Comparison of ENCODE assay signal across 8 mouse cellular contexts in genomic region chr11:76167079-76167765, GRCm38 (mm10). TPM values are rescaled to one million over a fixed set of nuclear protein-coding genes. Genes with fewer than 3 reads are reported as not detected.
DNase-seq lines count a peak whose midpoint lies in the region; ATAC-seq and TF ChIP-seq lines count a peak whose summit lies in the region.

No protein-coding gene starts in this region.

- no peak overlapping the region for H3K9ac ChIP-seq in forebrain, embryonic 15.5 days (replicated peaks)
- H3K9ac ChIP-seq in lung, postnatal 0 days (replicated peaks; ENCODE audit: low read depth), result no peak overlapping the region

- no peak for TF ChIP-seq POLR2A in spleen, adult 2 months (IDR thresholded peaks at IDR 0.05; ENCODE audit: low read depth, low read length)

- TF ChIP-seq CTCF in lung, postnatal 0 days (IDR thresholded peaks at IDR 0.05), result peak; percentile 81
- no peak for TF ChIP-seq CTCF in spleen, adult 2 months (IDR thresholded peaks at IDR 0.05; ENCODE audit: extremely low read depth, insufficient read depth, insufficient read length, insufficient replicate concordance)

- peaks cover 16% of the 10 kb centered on the region for H3K36me3 ChIP-seq in forebrain, embryonic 10.5 days (replicated peaks)
- peaks cover 15% of the 10 kb centered on the region; the same call in 1 of the 2 replicates for H3K36me3 ChIP-seq in forebrain, embryonic 15.5 days
- no peaks in the 10 kb centered on the region for H3K36me3 ChIP-seq in lung, postnatal 0 days (ENCODE audit: insufficient read depth, low read length)
- peaks cover 3% of the 10 kb centered on the region; the same call in 1 of the 2 replicates for H3K36me3 ChIP-seq in spleen, adult 2 months (ENCODE audit: control insufficient read depth, insufficient read depth, low read length)

- TF ChIP-seq EP300 in lung, postnatal 0 days (IDR thresholded peaks at IDR 0.05), result no peak

- 36% methylated on average over 5 of the region's 5 CpGs for WGBS in forebrain, embryonic 10.5 days
- 32% methylated on average over 5 of the region's 5 CpGs for WGBS in forebrain, embryonic 15.5 days
- 12% methylated on average over 5 of the region's 5 CpGs for WGBS in lung, postnatal 0 days
- 24% methylated on average over 5 of the region's 5 CpGs for WGBS in spleen, adult 2 months

- no peak overlapping the region for H3K4me2 ChIP-seq in forebrain, embryonic 15.5 days (replicated peaks)
- no peak overlapping the region for H3K4me2 ChIP-seq in lung, postnatal 0 days (replicated peaks; ENCODE audit: low read depth, low read length)

- no peaks in the 10 kb centered on the region for H3K27me3 ChIP-seq in forebrain, embryonic 10.5 days (ENCODE audit: poor library complexity, severe bottlenecking)
- H3K27me3 ChIP-seq in forebrain, embryonic 15.5 days, result no peaks in the 10 kb centered on the region
- no peaks in the 10 kb centered on the region for H3K27me3 ChIP-seq in lung, postnatal 0 days (replicated peaks; ENCODE audit: insufficient read depth, low read length)
- H3K27me3 ChIP-seq in spleen, adult 2 months (ENCODE audit: control insufficient read depth, insufficient read depth, low read length), result no peaks in the 10 kb centered on the region

- no peaks in the 10 kb centered on the region for H3K4me1 ChIP-seq in forebrain, embryonic 10.5 days
- H3K4me1 ChIP-seq in forebrain, embryonic 15.5 days, result peaks cover 16% of the 10 kb centered on the region
- no peaks in the 10 kb centered on the region for H3K4me1 ChIP-seq in lung, postnatal 0 days (ENCODE audit: insufficient read depth, low read depth, low read length)
- H3K4me1 ChIP-seq in spleen, adult 2 months (ENCODE audit: control insufficient read depth, insufficient read depth, insufficient read length), result no peaks in the 10 kb centered on the region

- H3K4me3 ChIP-seq in forebrain, embryonic 10.5 days, result no peak overlapping the region
- no peak overlapping the region for H3K4me3 ChIP-seq in forebrain, embryonic 15.5 days
- H3K4me3 ChIP-seq in lung, postnatal 0 days (ENCODE audit: low read depth, low read length), result no peak overlapping the region
- H3K4me3 ChIP-seq in spleen, adult 2 months (ENCODE audit: extremely low read depth, insufficient read depth, insufficient read length), result no peak overlapping the region

- peak; percentile 45 for DNase-seq in forebrain, embryonic 10.5 days (ENCODE audit: extremely low spot score, low spot score)
- peak; percentile 83 to 85 for DNase-seq in B cell, adult 2 months
- DNase-seq in brain, adult 2 months (ENCODE audit: low read depth, low spot score), result peak; percentile 82
- peak; percentile 82 for DNase-seq in kidney, postnatal 14 days
- peak; percentile 82 for DNase-seq in lung, postnatal 0 days (ENCODE audit: low spot score)
- peak; percentile 30 to 60 for DNase-seq in spleen, adult 2 months (ENCODE audit: low read depth in 1 of 2, low spot score in 2 of 2)

- H3K9me3 ChIP-seq in forebrain, embryonic 10.5 days, result no peaks in the 10 kb centered on the region
- H3K9me3 ChIP-seq in forebrain, embryonic 15.5 days, result no peaks in the 10 kb centered on the region
- H3K9me3 ChIP-seq in lung, postnatal 0 days (ENCODE audit: low read length), result no peaks in the 10 kb centered on the region

- no peak overlapping the region for H3K27ac ChIP-seq in forebrain, embryonic 10.5 days
- H3K27ac ChIP-seq in forebrain, embryonic 15.5 days (replicated peaks), result no peak overlapping the region
- no peak overlapping the region for H3K27ac ChIP-seq in lung, postnatal 0 days (ENCODE audit: low read length)
- H3K27ac ChIP-seq in spleen, adult 2 months (ENCODE audit: insufficient read depth, low read length), result no peak overlapping the region

- no peak for ATAC-seq in forebrain, embryonic 15.5 days (replicated peaks)
- 0 out of 2 replicates have a peak, but pooled peaks have one; percentile 47 for ATAC-seq in erythroid progenitor cell, adult 5-6 weeks (replicated peaks; ENCODE audit: low FRiP score, poor library complexity, severe bottlenecking)
- peak; percentile 59 for ATAC-seq in lung, postnatal 0 days

RNA-seq across cellular contexts. Expression of gene Vps53, which starts 12.2 kb away (rescaled TPM):
- polyA plus RNA-seq in forebrain, embryonic 10.5 days (2016; fragmentation: Nextera tagmentation; extraction: Ambion mirVana), result 37.0 and 38.6 TPM in 2 replicates
- polyA plus RNA-seq in forebrain, embryonic 15.5 days (2015; fragmentation: Nextera tagmentation; extraction: Ambion mirVana), result 66.6 and 67.6 TPM in 2 replicates
- 10.1 and 28.1 TPM in 2 replicates for total RNA-seq in erythroid progenitor cell, adult 5-6 weeks (2015; ENCODE audit: low replicate concordance)
- total RNA-seq in erythroid progenitor cell, adult 5-6 weeks (2017; ENCODE audit: low replicate concordance), result 6.0 and 7.3 TPM in 2 replicates
- 28.5 and 29.7 TPM in 2 replicates for polyA plus RNA-seq in lung, postnatal 0 days (2015; fragmentation: Nextera tagmentation; extraction: Ambion mirVana)
- 12.4 and 14.0 TPM in 2 replicates for polyA plus RNA-seq in spleen, adult 2 months (2012; rRNA removed)

RNA-seq across cellular contexts. Expression of gene Fam57a, which starts 12.2 kb away (rescaled TPM):
- polyA plus RNA-seq in forebrain, embryonic 10.5 days (2016; fragmentation: Nextera tagmentation; extraction: Ambion mirVana), result 30.9 and 32.3 TPM in 2 replicates
- polyA plus RNA-seq in forebrain, embryonic 15.5 days (2015; fragmentation: Nextera tagmentation; extraction: Ambion mirVana), result 20.2 TPM in 2 replicates
- 2.2 TPM in 1 of 2 replicates, not detected in the other for total RNA-seq in erythroid progenitor cell, adult 5-6 weeks (2015; ENCODE audit: low replicate concordance)
- total RNA-seq in erythroid progenitor cell, adult 5-6 weeks (2017; ENCODE audit: low replicate concordance), result not detected in 2 replicates
- 27.0 and 33.8 TPM in 2 replicates for polyA plus RNA-seq in lung, postnatal 0 days (2015; fragmentation: Nextera tagmentation; extraction: Ambion mirVana)
- polyA plus RNA-seq in spleen, adult 2 months (2012; rRNA removed), result 3.5 and 5.3 TPM in 2 replicates

RNA-seq across cellular contexts. Expression of gene Dbil5, which starts 50.2 kb away (rescaled TPM):
- polyA plus RNA-seq in forebrain, embryonic 10.5 days (2016; fragmentation: Nextera tagmentation; extraction: Ambion mirVana), result 0.53 TPM in 1 of 2 replicates, not detected in the other
- polyA plus RNA-seq in forebrain, embryonic 15.5 days (2015; fragmentation: Nextera tagmentation; extraction: Ambion mirVana), result not detected in 2 replicates
- total RNA-seq in erythroid progenitor cell, adult 5-6 weeks (2015; ENCODE audit: low replicate concordance), result not detected in 2 replicates
- total RNA-seq in erythroid progenitor cell, adult 5-6 weeks (2017; ENCODE audit: low replicate concordance), result not detected in 2 replicates
- 0.77 and 0.87 TPM in 2 replicates for polyA plus RNA-seq in lung, postnatal 0 days (2015; fragmentation: Nextera tagmentation; extraction: Ambion mirVana)
- not detected in 2 replicates for polyA plus RNA-seq in spleen, adult 2 months (2012; rRNA removed)

RNA-seq across cellular contexts. Expression of gene Gemin4, which starts 50.2 kb away (rescaled TPM):
- polyA plus RNA-seq in forebrain, embryonic 10.5 days (2016; fragmentation: Nextera tagmentation; extraction: Ambion mirVana), result 65.6 and 68.5 TPM in 2 replicates
- polyA plus RNA-seq in forebrain, embryonic 15.5 days (2015; fragmentation: Nextera tagmentation; extraction: Ambion mirVana), result 18.1 and 18.7 TPM in 2 replicates
- total RNA-seq in erythroid progenitor cell, adult 5-6 weeks (2015; ENCODE audit: low replicate concordance), result 9.6 and 26.7 TPM in 2 replicates
- 1.8 and 3.0 TPM in 2 replicates for total RNA-seq in erythroid progenitor cell, adult 5-6 weeks (2017; ENCODE audit: low replicate concordance)
- polyA plus RNA-seq in lung, postnatal 0 days (2015; fragmentation: Nextera tagmentation; extraction: Ambion mirVana), result 8.8 and 13.8 TPM in 2 replicates
- polyA plus RNA-seq in spleen, adult 2 months (2012; rRNA removed), result 5.0 and 6.2 TPM in 2 replicates
